Mouse (Mus musculus): Measurements from ENCODE around the gene Cd160. TPM values are rescaled to one million over a fixed set of nuclear protein-coding genes. Genes with fewer than 3 reads are reported as not detected.
A peak's percentile ranks its signal among the peaks of the same experiment; 100 is the strongest.

Cd160 gene
- polyA plus RNA-seq, 1 experiment from 2014 or later = 1.4 TPM

GRCm38 (mm10) chr3:96802214-96802613 lies 26.9 kb downstream of the Cd160 start:
- H3K4me2 ChIP-seq (ENCODE audit: low read depth, low read length) = no peak overlapping the region
- no peaks in the 10 kb centered on the region for H3K4me1 ChIP-seq (ENCODE audit: control insufficient read depth, insufficient read depth, low read length)
- no peaks in the 10 kb centered on the region for H3K27me3 ChIP-seq (replicated peaks; ENCODE audit: control insufficient read depth, insufficient read depth, low read length)
- H3K36me3 ChIP-seq (ENCODE audit: control insufficient read depth, insufficient read depth, low read length) = no peaks in the 10 kb centered on the region
- ATAC-seq = no peak; the same call in 1 of the 2 replicates
- WGBS = 40% methylated on average over 1 of the region's 1 CpGs
- H3K27ac ChIP-seq (ENCODE audit: low read length) = no peak overlapping the region
- H3K4me3 ChIP-seq (ENCODE audit: low read length) = no peak overlapping the region
- no peaks in the 10 kb centered on the region for H3K9me3 ChIP-seq (ENCODE audit: control insufficient read depth, low read length)
- H3K9ac ChIP-seq (ENCODE audit: low read depth, low read length) = no peak overlapping the region

GRCm38 (mm10) chr3:96800254-96800653 lies 28.9 kb downstream of the Cd160 start:
- Histone ChIP-seq H3K27ac (ENCODE audit: low read length) (no peak overlapping the region), H3K4me3 (ENCODE audit: low read length) (no peak overlapping the region), H3K27me3 (replicated peaks; ENCODE audit: control insufficient read depth, insufficient read depth, low read length) (no peaks in the 10 kb centered on the region), H3K4me1 (ENCODE audit: control insufficient read depth, insufficient read depth, low read length) (no peaks in the 10 kb centered on the region), H3K9ac (ENCODE audit: low read depth, low read length) (no peak overlapping the region), H3K9me3 (ENCODE audit: control insufficient read depth, low read length) (no peaks in the 10 kb centered on the region), H3K36me3 (ENCODE audit: control insufficient read depth, insufficient read depth, low read length) (no peaks in the 10 kb centered on the region), H3K4me2 (ENCODE audit: low read depth, low read length) (no peak overlapping the region)
- peak; percentile 78 for ATAC-seq
- WGBS = 60% methylated on average over 11 of the region's 11 CpGs

- Histone ChIP-seq H3K9me3 (ENCODE audit: control insufficient read depth, low read length) (no peaks in the 10 kb centered on the region), H3K27me3 (replicated peaks; ENCODE audit: control insufficient read depth, insufficient read depth, low read length) (no peaks in the 10 kb centered on the region), H3K4me2 (ENCODE audit: low read depth, low read length) (no peak overlapping the region), H3K36me3 (ENCODE audit: control insufficient read depth, insufficient read depth, low read length) (0 out of 2 replicates have a peak, but pooled peaks cover 2% of the 10 kb centered on the region), H3K4me3 (ENCODE audit: low read length) (no peak overlapping the region), H3K4me1 (ENCODE audit: control insufficient read depth, insufficient read depth, low read length) (no peaks in the 10 kb centered on the region), H3K9ac (ENCODE audit: low read depth, low read length) (no peak overlapping the region), H3K27ac (ENCODE audit: low read length) (no peak overlapping the region)
- 87% methylated on average over 8 of the region's 8 CpGs for WGBS
- no peak for ATAC-seq
These were observed 40.6 kb downstream of the Cd160 start for GRCm38 (mm10) chr3:96788506-96788905.

- no peak for ATAC-seq
- no peak overlapping the region for H3K27ac ChIP-seq (ENCODE audit: low read length)
These were observed 41.4 kb downstream of the Cd160 start for GRCm38 (mm10) chr3:96787784-96788183.

GRCm38 (mm10) chr3:96782236-96782635 lies 46.9 kb downstream of the Cd160 start:
- H3K4me2 ChIP-seq (ENCODE audit: low read depth, low read length) = no peak overlapping the region
- no peaks in the 10 kb centered on the region for H3K9me3 ChIP-seq (ENCODE audit: control insufficient read depth, low read length)
- H3K9ac ChIP-seq (ENCODE audit: low read depth, low read length) = no peak overlapping the region
- H3K4me3 ChIP-seq (ENCODE audit: low read length) = no peak overlapping the region
- WGBS = 60% methylated on average over 8 of the region's 8 CpGs
- no peak for ATAC-seq
- no peak overlapping the region for H3K27ac ChIP-seq (ENCODE audit: low read length)
- no peaks in the 10 kb centered on the region for H3K4me1 ChIP-seq (ENCODE audit: control insufficient read depth, insufficient read depth, low read length)
- H3K36me3 ChIP-seq (ENCODE audit: control insufficient read depth, insufficient read depth, low read length) = no peaks in the 10 kb centered on the region
- no peaks in the 10 kb centered on the region for H3K27me3 ChIP-seq (replicated peaks; ENCODE audit: control insufficient read depth, insufficient read depth, low read length)

More at GRCm38 (mm10) chr3:96787784-96788183, 41.4 kb downstream of the Cd160 start:
- no peak overlapping the region for H3K4me2 ChIP-seq (ENCODE audit: low read depth, low read length)
- H3K27me3 ChIP-seq (replicated peaks; ENCODE audit: control insufficient read depth, insufficient read depth, low read length) = no peaks in the 10 kb centered on the region
- no peak overlapping the region for H3K9ac ChIP-seq (ENCODE audit: low read depth, low read length)
- H3K36me3 ChIP-seq (ENCODE audit: control insufficient read depth, insufficient read depth, low read length) = 0 out of 2 replicates have a peak, but pooled peaks cover 2% of the 10 kb centered on the region
- H3K4me3 ChIP-seq (ENCODE audit: low read length) = no peak overlapping the region
- H3K4me1 ChIP-seq (ENCODE audit: control insufficient read depth, insufficient read depth, low read length) = no peaks in the 10 kb centered on the region
- no peaks in the 10 kb centered on the region for H3K9me3 ChIP-seq (ENCODE audit: control insufficient read depth, low read length)
- WGBS = 94% methylated on average over 1 of the region's 1 CpGs

GRCm38 (mm10) chr3:96777120-96777519 lies 52.0 kb downstream of the Cd160 start:
- ATAC-seq = peak; percentile 60; the same call in 1 of the 2 replicates
- 41% methylated on average over 3 of the region's 3 CpGs for WGBS
- H3K9me3 ChIP-seq (ENCODE audit: control insufficient read depth, low read length) = no peaks in the 10 kb centered on the region
- H3K36me3 ChIP-seq (ENCODE audit: control insufficient read depth, insufficient read depth, low read length) = 0 out of 2 replicates have a peak, but pooled peaks cover 2% of the 10 kb centered on the region
- H3K4me2 ChIP-seq (ENCODE audit: low read depth, low read length) = no peak overlapping the region
- no peak overlapping the region for H3K4me3 ChIP-seq (ENCODE audit: low read length)
- H3K27ac ChIP-seq (ENCODE audit: low read length) = no peak overlapping the region
- H3K27me3 ChIP-seq (replicated peaks; ENCODE audit: control insufficient read depth, insufficient read depth, low read length) = no peaks in the 10 kb centered on the region
- no peaks in the 10 kb centered on the region for H3K4me1 ChIP-seq (ENCODE audit: control insufficient read depth, insufficient read depth, low read length)
- H3K9ac ChIP-seq (ENCODE audit: low read depth, low read length) = no peak overlapping the region

GRCm38 (mm10) chr3:96772949-96773348 lies 56.2 kb downstream of the Cd160 start:
- 20% methylated on average over 1 of the region's 1 CpGs for WGBS
- ATAC-seq = no peak
- H3K27ac ChIP-seq (ENCODE audit: low read length) = no peak overlapping the region
- no peak overlapping the region for H3K4me2 ChIP-seq (ENCODE audit: low read depth, low read length)
- H3K36me3 ChIP-seq (ENCODE audit: control insufficient read depth, insufficient read depth, low read length) = 0 out of 2 replicates have a peak, but pooled peaks cover 2% of the 10 kb centered on the region
- no peak overlapping the region for H3K4me3 ChIP-seq (ENCODE audit: low read length)
- no peaks in the 10 kb centered on the region for H3K9me3 ChIP-seq (ENCODE audit: control insufficient read depth, low read length)
- H3K4me1 ChIP-seq (ENCODE audit: control insufficient read depth, insufficient read depth, low read length) = no peaks in the 10 kb centered on the region
- no peak overlapping the region for H3K9ac ChIP-seq (ENCODE audit: low read depth, low read length)
- H3K27me3 ChIP-seq (replicated peaks; ENCODE audit: control insufficient read depth, insufficient read depth, low read length) = no peaks in the 10 kb centered on the region

GRCm38 (mm10) chr3:96769971-96770370 lies 59.2 kb downstream of the Cd160 start:
- H3K4me1 ChIP-seq (ENCODE audit: control insufficient read depth, insufficient read depth, low read length) = no peaks in the 10 kb centered on the region
- no peak overlapping the region for H3K4me3 ChIP-seq (ENCODE audit: low read length)
- H3K36me3 ChIP-seq (ENCODE audit: control insufficient read depth, insufficient read depth, low read length) = no peaks in the 10 kb centered on the region
- H3K9me3 ChIP-seq (ENCODE audit: control insufficient read depth, low read length) = no peaks in the 10 kb centered on the region
- no peak for ATAC-seq
- no peaks in the 10 kb centered on the region for H3K27me3 ChIP-seq (replicated peaks; ENCODE audit: control insufficient read depth, insufficient read depth, low read length)
- no peak overlapping the region for H3K9ac ChIP-seq (ENCODE audit: low read depth, low read length)
- WGBS = 90% methylated on average over 5 of the region's 5 CpGs
- H3K27ac ChIP-seq (ENCODE audit: low read length) = no peak overlapping the region
- H3K4me2 ChIP-seq (ENCODE audit: low read depth, low read length) = no peak overlapping the region

GRCm38 (mm10) chr3:96764528-96764927 lies 64.6 kb downstream of the Cd160 start:
- ATAC-seq = no peak; the same call in 1 of the 2 replicates
- Histone ChIP-seq H3K27me3 (replicated peaks; ENCODE audit: control insufficient read depth, insufficient read depth, low read length) (no peaks in the 10 kb centered on the region), H3K9me3 (ENCODE audit: control insufficient read depth, low read length) (no peaks in the 10 kb centered on the region), H3K4me1 (ENCODE audit: control insufficient read depth, insufficient read depth, low read length) (no peaks in the 10 kb centered on the region), H3K4me3 (ENCODE audit: low read length) (no peak overlapping the region), H3K9ac (ENCODE audit: low read depth, low read length) (no peak overlapping the region), H3K36me3 (ENCODE audit: control insufficient read depth, insufficient read depth, low read length) (no peaks in the 10 kb centered on the region), H3K27ac (ENCODE audit: low read length) (no peak overlapping the region), H3K4me2 (ENCODE audit: low read depth, low read length) (no peak overlapping the region)
- WGBS = 79% methylated on average over 1 of the region's 1 CpGs

- H3K4me3 ChIP-seq (ENCODE audit: low read length) = no peak overlapping the region
- H3K4me2 ChIP-seq (ENCODE audit: low read depth, low read length) = no peak overlapping the region
- H3K9me3 ChIP-seq (ENCODE audit: control insufficient read depth, low read length) = no peaks in the 10 kb centered on the region
- H3K9ac ChIP-seq (ENCODE audit: low read depth, low read length) = no peak overlapping the region
- no peak overlapping the region for H3K27ac ChIP-seq (ENCODE audit: low read length)
- H3K4me1 ChIP-seq (ENCODE audit: control insufficient read depth, insufficient read depth, low read length) = no peaks in the 10 kb centered on the region
- no peaks in the 10 kb centered on the region for H3K27me3 ChIP-seq (replicated peaks; ENCODE audit: control insufficient read depth, insufficient read depth, low read length)
- no peak for ATAC-seq
- WGBS = 91% methylated on average over 4 of the region's 4 CpGs
- H3K36me3 ChIP-seq (ENCODE audit: control insufficient read depth, insufficient read depth, low read length) = no peaks in the 10 kb centered on the region
These were observed 69.5 kb downstream of the Cd160 start for GRCm38 (mm10) chr3:96759695-96760094.

Data from intestine, embryonic 16.5 days (tissue).